Mouse (Mus musculus) heart, adult 2 months (tissue): ENCODE measurements around the gene Pitpnm1.

Experiments
- CTCF ChIP-seq: fragments of 200-600 bp; IDR thresholded peaks from 2 replicates; pipeline ENCODE4 v1.8.1; 2022; ENCODE audit warnings: antibody characterized with exemption, mild to moderate bottlenecking, moderate library complexity
- POLR2A ChIP-seq: fragments of 200-500 bp; IDR thresholded peaks from 2 replicates; pipeline ENCODE4 v1.6.1; 2011; ENCODE audit warnings: mild to moderate bottlenecking, low read depth, low read length, control low read depth; ENCODE audit not compliant: insufficient read depth

- TF ChIP-seq CTCF: no peak
- no peak for TF ChIP-seq POLR2A
These were observed 29.5 kb upstream of the Pitpnm1 start for GRCm38 (mm10) chr19:4070311-4070710.
